In the genomic region with DNA sequence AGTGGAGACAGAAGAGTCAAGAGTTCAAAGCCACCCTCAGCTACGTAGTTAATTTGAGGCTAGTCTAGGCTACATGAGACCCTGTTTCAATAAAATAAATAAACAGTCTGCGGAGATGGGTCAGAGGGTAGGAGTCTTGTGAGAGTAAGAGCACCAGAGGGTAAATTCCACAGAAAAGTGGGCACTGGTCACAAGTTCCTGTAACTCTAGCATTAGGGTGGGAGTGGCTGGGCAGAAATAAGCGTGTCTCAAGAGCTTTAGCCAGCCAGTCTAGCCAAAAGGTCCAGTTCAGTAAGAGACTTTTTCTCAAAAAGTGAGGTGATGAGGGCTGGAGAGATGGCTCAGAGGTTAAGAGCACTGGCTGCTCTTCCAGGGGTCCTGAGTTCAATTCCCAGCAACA, we compare ENCODE assay signal across 19 mouse cellular contexts. TPM values are rescaled to one million over a fixed set of nuclear protein-coding genes. Genes with fewer than 3 reads are reported as not detected.
DNase-seq lines count a peak whose midpoint lies in the region; ATAC-seq and TF ChIP-seq lines count a peak whose summit lies in the region.
"Had no signal": no experiment of that assay in that cellular context is flagged by ENCODE, and none has a peak within 500 bp of the region (broad histone marks: within the 10 kb centered on the region; RNA-seq: fewer than 3 reads in every experiment).

No protein-coding gene starts in this region.

- H3K9ac ChIP-seq in kidney, postnatal 0 days (ENCODE audit: low read depth, low read length) = no peak overlapping the region
- H3K9ac ChIP-seq: embryonic facial prominence, embryonic 12.5 days; forebrain, embryonic 13.5 days; forebrain, embryonic 15.5 days; forebrain, postnatal 0 days had no signal

- no peaks in the 10 kb centered on the region for H3K9me3 ChIP-seq in kidney, postnatal 0 days (replicated peaks; ENCODE audit: low read length)
- H3K9me3 ChIP-seq in embryonic facial prominence, embryonic 10.5 days = no peaks in the 10 kb centered on the region
- H3K9me3 ChIP-seq: embryonic facial prominence, embryonic 12.5 days; forebrain, embryonic 13.5 days; forebrain, embryonic 15.5 days had no signal

- TF ChIP-seq CTCF in kidney, postnatal 0 days (IDR thresholded peaks at IDR 0.05; ENCODE audit: low read depth) = no peak

- peak; percentile 14 for DNase-seq in embryo, embryonic 11 days
- DNase-seq in embryo, embryonic 9.5 days (ENCODE audit: extremely low spot score) = no peak
- peak; percentile 63 for DNase-seq in kidney, postnatal 0 days (ENCODE audit: low spot score)
- no peak for DNase-seq in kidney, postnatal 14 days
- DNase-seq in adipocyte (ENCODE audit: low spot score) = peak; percentile 50
- DNase-seq in embryonic facial prominence, embryonic 10.5 days (ENCODE audit: low spot score) = peak; percentile 28
- DNase-seq in cerebellum, postnatal 36 days = no peak
- no peak for DNase-seq in layer of hippocampus, adult 9-10 months (ENCODE audit: low spot score)
- DNase-seq: adrenal gland, adult 8-10 months; adrenal gland, postnatal 14 days; adrenal gland, postnatal 36 days; cerebellum, adult 11-12 months; cerebellum, adult 8-10 months; cerebellum, adult 9-11 months; cerebellum, postnatal 14 days; forebrain, postnatal 0 days had no signal

- H3K36me3 ChIP-seq in kidney, postnatal 0 days (ENCODE audit: insufficient read depth, low read length) = no peaks in the 10 kb centered on the region
- H3K36me3 ChIP-seq in embryonic facial prominence, embryonic 10.5 days (replicated peaks) = no peaks in the 10 kb centered on the region
- H3K36me3 ChIP-seq: embryonic facial prominence, embryonic 12.5 days; forebrain, embryonic 15.5 days had no signal

- H3K4me1 ChIP-seq in kidney, postnatal 0 days (replicated peaks; ENCODE audit: insufficient read depth, low read length) = peaks cover 4% of the 10 kb centered on the region; the same call in 1 of the 2 replicates
- H3K4me1 ChIP-seq in embryonic facial prominence, embryonic 10.5 days = peaks cover 20% of the 10 kb centered on the region
- H3K4me1 ChIP-seq: forebrain, embryonic 15.5 days had no signal

- H3K27me3 ChIP-seq in kidney, postnatal 0 days (ENCODE audit: insufficient read depth, low read length) = no peaks in the 10 kb centered on the region
- no peaks in the 10 kb centered on the region for H3K27me3 ChIP-seq in embryonic facial prominence, embryonic 10.5 days (replicated peaks; ENCODE audit: low read depth, poor library complexity, severe bottlenecking)
- H3K27me3 ChIP-seq: embryonic facial prominence, embryonic 12.5 days; forebrain, embryonic 13.5 days; forebrain, embryonic 15.5 days had no signal

- H3K4me2 ChIP-seq in kidney, postnatal 0 days (ENCODE audit: low read length) = no peak overlapping the region
- H3K4me2 ChIP-seq: embryonic facial prominence, embryonic 12.5 days; forebrain, embryonic 13.5 days; forebrain, embryonic 15.5 days had no signal

- no peak for ATAC-seq in kidney, postnatal 0 days (replicated peaks; ENCODE audit: low FRiP score, low read depth)
- ATAC-seq: forebrain, embryonic 13.5 days; forebrain, embryonic 15.5 days; forebrain, postnatal 0 days had no signal

- no peak overlapping the region for H3K4me3 ChIP-seq in kidney, postnatal 0 days (replicated peaks; ENCODE audit: low read depth, low read length)
- no peak overlapping the region for H3K4me3 ChIP-seq in embryonic facial prominence, embryonic 10.5 days
- H3K4me3 ChIP-seq: embryonic facial prominence, embryonic 12.5 days; forebrain, embryonic 13.5 days; forebrain, embryonic 15.5 days had no signal

- 35% methylated on average over 3 of the region's 3 CpGs for WGBS in kidney, postnatal 0 days
- 38% methylated on average over 3 of the region's 3 CpGs for WGBS in embryonic facial prominence, embryonic 10.5 days

- no peak overlapping the region for H3K27ac ChIP-seq in kidney, postnatal 0 days
- H3K27ac ChIP-seq in embryonic facial prominence, embryonic 10.5 days (replicated peaks) = no peak overlapping the region
- H3K27ac ChIP-seq: embryonic facial prominence, embryonic 12.5 days; forebrain, embryonic 13.5 days; forebrain, embryonic 15.5 days had no signal

RNA-seq across cellular contexts. Expression of gene Hipk2, which starts 17.6 kb away (rescaled TPM):
- 20.4 and 23.1 TPM in 2 replicates for polyA plus RNA-seq in kidney, postnatal 0 days (2015; fragmentation: Nextera tagmentation; extraction: Ambion mirVana)
- polyA plus RNA-seq in embryonic facial prominence, embryonic 10.5 days (2016; fragmentation: Nextera tagmentation; extraction: Ambion mirVana) = 24.5 and 26.1 TPM in 2 replicates

RNA-seq across cellular contexts. Expression of gene Tbxas1, which starts 18.4 kb away (rescaled TPM):
- polyA plus RNA-seq in kidney, postnatal 0 days (2015; fragmentation: Nextera tagmentation; extraction: Ambion mirVana) = 9.7 and 10.5 TPM in 2 replicates
- 0.88 and 1.8 TPM in 2 replicates for polyA plus RNA-seq in embryonic facial prominence, embryonic 10.5 days (2016; fragmentation: Nextera tagmentation; extraction: Ambion mirVana)

Comparison
In these comparisons a context has a peak if more than half of its experiments do, and no peak if none do; other contexts are left out.
1. DNase-seq: peak in embryo, embryonic 11 days (single experiment), kidney, postnatal 0 days (single experiment), adipocyte (single experiment) and embryonic facial prominence, embryonic 10.5 days (single experiment); none in embryo, embryonic 9.5 days (single experiment), kidney, postnatal 14 days (single experiment), cerebellum, postnatal 36 days (0 of 2) and layer of hippocampus, adult 9-10 months (single experiment).